Mouse (Mus musculus) olfactory bulb, adult 2 months (tissue): ENCODE data around the gene Galnt17.

Experiments
- CTCF ChIP-seq: fragments of 200-500 bp; IDR thresholded peaks from 2 replicates; pipeline ENCODE4 v1.5.1; 2012; ENCODE audit warnings: low read depth, mild to moderate bottlenecking, low read length, moderate library complexity; ENCODE audit not compliant: insufficient read depth
- POLR2A ChIP-seq: fragments of 200-500 bp; IDR thresholded peaks from 2 replicates; pipeline ENCODE4 v1.6.1; 2012; ENCODE audit warnings: mild to moderate bottlenecking, low read depth, low read length, moderate library complexity; ENCODE audit not compliant: insufficient read depth

GRCm38 (mm10) chr5:130911551-130911950 is 396.7 kb downstream of the Galnt17 start:
- no peak for TF ChIP-seq CTCF
- TF ChIP-seq POLR2A, result no peak
